Mouse (Mus musculus) gastrocnemius, adult 2 months (tissue): ENCODE results near the gene Gm13101. TPM values are rescaled to one million over a fixed set of nuclear protein-coding genes. Genes with fewer than 3 reads are reported as not detected.
A peak's percentile ranks its signal among the peaks of the same experiment; 100 is the strongest.
"Not testable (repeated sequence)": the region's sequence is repeated elsewhere in the genome, so short reads cannot be mapped to it uniquely, and the experiment has no call there.

ENCODE experiments used
- DNase-seq: peaks from one replicate; pipeline ENCODE4 v3.0.0; 2022
- H3K27ac ChIP-seq: fragments of 200-600 bp; 2 replicates; pipeline ENCODE4 v1.8.1; 2022; ENCODE audit warnings: mild to moderate bottlenecking
- H3K4me3 ChIP-seq: fragments of 200-600 bp; 2 replicates; pipeline ENCODE4 v1.8.1; 2022; ENCODE audit warnings: mild to moderate bottlenecking, moderate library complexity
- intact Hi-C: fragments of 180-260 bp; cut with DNase I; formaldehyde crosslinking; loops from one replicate; pipeline ENCODE4 v1.15.1; 2025
- long read RNA-seq, 2 experiments: library from polyadenylated mRNA; stranded (forward); transcript quantifications; one replicate each; pipeline ENCODE4 v2.0.0; 2021
- total RNA-seq, 2 experiments: library from RNA; stranded (reverse); gene quantifications; 2 replicates each; pipeline ENCODE4 v1.2.3; 2021

The Gm13101 gene
- not detected for total RNA-seq
- long read RNA-seq, experiment 1: 0 reads
- long read RNA-seq, experiment 2: 0 reads

DNA sequence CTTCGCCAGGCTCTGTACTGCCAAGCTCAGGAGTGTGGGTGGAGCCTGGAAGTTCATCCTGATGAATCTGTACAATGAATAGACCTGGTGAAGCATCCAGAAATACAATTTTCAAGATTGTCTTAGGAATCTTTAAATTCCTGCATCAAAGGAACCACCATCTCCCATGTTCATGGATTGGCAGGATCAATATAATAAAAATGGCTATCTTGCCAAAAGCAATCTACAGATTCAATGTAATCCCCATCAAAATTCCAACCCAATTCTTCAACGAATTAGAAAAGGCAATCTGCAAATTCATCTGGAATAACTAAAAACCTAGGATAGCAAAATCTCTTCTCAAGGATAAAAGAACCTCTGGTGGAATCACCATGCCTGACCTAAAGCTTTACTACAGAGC is at the start of gene Gm13101:
Gm13101 (minus strand) TSS at position 101 of the 400 bp plus-strand sequence.
- intact Hi-C loops, H3K4me3 ChIP-seq, DNase-seq, H3K27ac ChIP-seq: not testable (repeated sequence)

DNA sequence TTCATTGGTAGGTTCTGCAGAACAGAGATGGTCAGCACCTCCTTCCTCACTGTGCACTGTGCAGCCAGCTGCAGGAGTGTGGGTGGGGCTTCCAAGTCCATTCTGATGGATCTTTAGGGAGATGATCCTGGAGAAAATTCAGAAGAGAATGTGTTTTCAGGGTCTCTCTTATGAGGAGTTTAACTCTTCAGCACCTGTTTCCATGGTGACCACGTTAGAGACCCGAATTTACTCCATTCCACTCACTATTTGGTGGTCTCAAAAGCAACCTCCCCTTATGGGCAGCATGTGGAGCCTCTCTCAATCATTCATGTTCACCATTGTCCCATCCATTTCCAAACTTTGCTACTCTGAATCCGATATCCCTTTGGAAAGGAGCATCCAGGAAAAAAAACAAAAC is 27.5 kb upstream of the Gm13101 start, which contains the start of gene Pramef17:
Pramef17 (minus strand) TSS at position 101 of the 400 bp plus-strand sequence.
- DNase-seq, H3K4me3 ChIP-seq, intact Hi-C loops, H3K27ac ChIP-seq: not testable (repeated sequence)

DNA sequence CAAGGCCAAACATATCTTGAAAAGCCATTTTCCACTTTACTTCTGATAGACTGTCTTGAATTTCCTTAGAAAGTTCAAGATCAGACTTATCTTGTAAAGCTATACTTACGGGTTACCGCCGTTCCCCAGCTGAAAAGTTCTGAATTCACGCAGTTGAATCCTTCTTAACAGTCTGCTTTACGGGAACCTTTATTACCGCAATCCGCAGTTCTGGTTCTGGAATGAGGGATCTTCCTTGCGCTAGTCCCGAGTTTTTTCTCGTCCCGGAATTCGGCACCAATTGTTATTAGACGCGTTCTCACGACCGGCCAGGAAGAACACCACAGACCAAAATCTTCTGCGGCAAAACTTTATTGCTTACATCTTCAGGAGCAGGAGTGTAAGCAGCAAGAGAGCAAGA is 21.4 kb upstream of the Gm13101 start:
- intact Hi-C loops, H3K27ac ChIP-seq, H3K4me3 ChIP-seq: not testable (repeated sequence)
- DNase-seq: peak; percentile 40

DNA sequence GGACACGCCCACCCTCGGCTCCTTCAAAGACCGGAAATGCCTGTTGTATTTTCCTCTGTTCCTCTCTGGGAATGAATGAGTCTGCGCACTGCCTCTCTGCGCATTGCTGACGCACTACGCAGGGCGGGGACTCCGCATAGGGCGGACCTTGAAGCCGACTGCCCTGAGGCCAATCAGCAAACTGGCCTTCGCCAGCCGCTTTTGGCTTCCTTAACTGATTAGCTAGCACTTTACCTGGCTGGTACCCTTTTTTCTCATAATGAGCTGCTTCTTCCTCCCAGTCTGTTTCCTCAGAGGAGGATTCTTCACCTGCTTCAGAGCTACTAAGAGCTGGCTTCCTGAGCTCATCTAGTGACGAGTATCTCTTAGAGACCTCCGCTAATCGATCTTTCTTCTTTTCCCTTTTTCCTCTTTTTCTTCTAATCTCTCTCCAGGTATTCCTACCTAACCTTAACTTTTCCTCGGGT is 20.8 kb upstream of the Gm13101 start:
- H3K4me3 ChIP-seq, H3K27ac ChIP-seq, intact Hi-C loops: not testable (repeated sequence)
- DNase-seq: peak; percentile 17

DNA sequence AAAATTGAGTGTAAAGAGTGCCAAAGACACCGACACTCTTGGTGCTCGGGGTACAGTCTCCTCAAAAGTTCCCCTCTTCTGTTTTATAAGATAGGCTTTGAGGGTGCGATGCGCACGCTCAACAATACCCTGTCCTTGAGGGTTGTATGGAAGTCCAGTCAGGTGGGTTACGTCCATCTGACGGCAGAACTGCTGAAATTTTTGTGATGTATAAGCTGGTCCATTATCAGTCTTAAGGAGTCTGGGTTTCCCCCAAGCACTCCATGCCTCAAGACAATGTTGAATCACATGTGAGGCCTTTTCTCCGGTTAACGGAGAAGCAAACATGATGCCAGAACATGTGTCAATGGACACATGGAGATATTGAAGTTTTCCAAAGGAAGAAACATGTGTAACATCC is 19.0 kb upstream of the Gm13101 start:
- DNase-seq, H3K4me3 ChIP-seq, intact Hi-C loops, H3K27ac ChIP-seq: not testable (repeated sequence)

DNA sequence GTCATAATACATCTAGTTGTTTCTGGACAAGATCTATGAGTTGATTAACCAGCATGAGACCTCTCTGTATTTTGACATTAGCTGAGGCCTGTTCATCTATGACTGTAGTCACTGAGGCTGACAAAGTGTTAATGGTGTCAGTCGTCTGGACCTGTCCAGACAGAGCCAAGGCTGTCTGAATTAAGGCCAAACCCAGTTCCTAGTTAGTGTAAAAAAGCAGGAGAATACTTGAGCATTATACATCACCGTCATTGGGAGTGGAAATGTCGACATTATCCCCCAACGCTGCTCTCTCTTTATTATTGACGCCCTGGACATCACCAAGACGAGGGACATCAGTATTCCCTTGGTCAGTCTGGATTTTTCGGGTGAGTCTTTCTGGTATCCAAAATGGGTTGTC is 18.4 kb upstream of the Gm13101 start:
- intact Hi-C loops, H3K4me3 ChIP-seq, DNase-seq, H3K27ac ChIP-seq: not testable (repeated sequence)

DNA sequence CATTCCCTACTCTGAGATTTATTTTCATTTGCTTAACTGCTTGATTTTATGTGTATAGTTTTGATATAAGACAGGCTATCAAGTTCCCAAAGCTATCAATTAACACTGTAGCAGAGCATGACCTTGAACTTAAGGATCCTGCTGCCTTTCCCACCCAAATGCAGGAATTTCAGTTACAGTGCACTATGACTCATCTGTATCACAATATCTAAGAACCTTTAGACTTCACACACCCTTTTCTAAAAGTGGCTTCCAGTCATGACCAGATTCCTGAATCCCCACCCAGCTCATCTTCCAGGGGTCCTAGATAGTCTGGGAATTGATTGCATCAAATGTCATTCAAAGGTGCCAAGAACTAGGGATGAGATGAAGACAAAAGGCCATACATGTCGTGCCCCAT is 16.7 kb upstream of the Gm13101 start:
- H3K27ac ChIP-seq, intact Hi-C loops, DNase-seq: not testable (repeated sequence)

DNA sequence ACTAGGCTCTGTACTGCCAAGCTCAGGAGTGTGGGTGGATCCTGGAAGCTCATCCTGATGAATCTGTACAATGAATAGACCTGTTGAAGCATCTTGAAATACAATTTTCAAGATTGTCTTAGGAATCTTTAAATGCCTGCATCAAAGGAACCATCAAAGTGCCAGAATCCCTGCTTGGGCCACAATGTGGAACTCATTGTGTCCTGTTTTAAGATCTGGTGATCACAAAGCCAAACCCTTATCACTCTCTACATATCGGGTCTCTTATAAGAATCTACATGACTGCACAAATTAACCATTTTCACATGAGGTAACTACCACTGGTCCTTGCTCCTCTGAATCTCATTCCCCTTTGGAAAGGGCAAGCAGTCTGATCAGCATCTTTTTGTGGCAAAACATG is 15.8 kb downstream of the Gm13101 start, which contains the start of gene Pramef25:
Pramef25 (minus strand) TSS at position 101 of the 400 bp plus-strand sequence.
- H3K27ac ChIP-seq, H3K4me3 ChIP-seq, DNase-seq, intact Hi-C loops: not testable (repeated sequence)

More for the DNA sequence above, 16.7 kb upstream of the Gm13101 start:
- H3K4me3 ChIP-seq: not testable (repeated sequence)

Other genes starting within 250 kb of the Gm13101 start
- gene Gm13078, start 247.5 kb downstream of the Gm13101 start, total RNA-seq: not detected
- not detected for gene Gm13023, start 177.6 kb downstream of the Gm13101 start, total RNA-seq
- gene Gm13084, start 150.9 kb downstream of the Gm13101 start, total RNA-seq: not detected
- not detected for gene Gm13103, start 120.5 kb downstream of the Gm13101 start, total RNA-seq
- gene Pramef6, start 66.6 kb downstream of the Gm13101 start, total RNA-seq: not detected
- gene Pramef25, start 15.9 kb downstream of the Gm13101 start, total RNA-seq: not detected
- not detected for gene Pramef17, start 27.4 kb upstream of the Gm13101 start, total RNA-seq
- not detected for gene Pramel4, start 92.2 kb upstream of the Gm13101 start, total RNA-seq
- gene Gm13102, start 139.5 kb upstream of the Gm13101 start, total RNA-seq: not detected
- not detected for gene Oog3, start 195.7 kb upstream of the Gm13101 start, total RNA-seq
- gene Oog2, start 223.8 kb upstream of the Gm13101 start, total RNA-seq: not detected
- gene C87977, start 246.4 kb upstream of the Gm13101 start, total RNA-seq: not detected